Mouse (Mus musculus): ENCODE measurements around the gene Ncbp1.

Gene Ncbp1

GRCm38 (mm10) chr4:46138287-46139222, at the start of gene Ncbp1, which contains the start of gene Tstd2:
Gene Ncbp1, plus strand, starts transcription at chr4:46138613.
Gene Tstd2, minus strand, starts transcription at chr4:46138694.
- peak; percentile 94 for DNase-seq (ENCODE audit: low spot score)

GRCm38 (mm10) chr4:46089524-46090125, 48.8 kb upstream of the Ncbp1 start:
- DNase-seq (ENCODE audit: low spot score), result no peak

GRCm38 (mm10) chr4:46092429-46093076, 45.9 kb upstream of the Ncbp1 start:
- DNase-seq (ENCODE audit: low spot score), result no peak

- no peak for DNase-seq (ENCODE audit: low spot score)
These were observed 43.2 kb upstream of the Ncbp1 start for GRCm38 (mm10) chr4:46094916-46095825.

- DNase-seq (ENCODE audit: low spot score), result no peak
These were observed 42.6 kb upstream of the Ncbp1 start for GRCm38 (mm10) chr4:46095826-46096159.

- DNase-seq (ENCODE audit: low spot score), result no peak
These were observed 41.9 kb upstream of the Ncbp1 start for GRCm38 (mm10) chr4:46096546-46096945.

GRCm38 (mm10) chr4:46097591-46097990, 40.8 kb upstream of the Ncbp1 start:
- DNase-seq (ENCODE audit: low spot score), result no peak

GRCm38 (mm10) chr4:46099132-46099531, 39.3 kb upstream of the Ncbp1 start:
- no peak for DNase-seq (ENCODE audit: low spot score)

GRCm38 (mm10) chr4:46100539-46100938, 37.9 kb upstream of the Ncbp1 start:
- no peak for DNase-seq (ENCODE audit: low spot score)

- peak; percentile 36 for DNase-seq (ENCODE audit: low spot score)
These were observed 37.2 kb upstream of the Ncbp1 start for GRCm38 (mm10) chr4:46101211-46101711.

GRCm38 (mm10) chr4:46102078-46102769, 36.2 kb upstream of the Ncbp1 start:
- DNase-seq (ENCODE audit: low spot score), result no peak

- no peak for DNase-seq (ENCODE audit: low spot score)
These were observed 28.3 kb upstream of the Ncbp1 start for GRCm38 (mm10) chr4:46110084-46110483.

GRCm38 (mm10) chr4:46111361-46111760, 27.1 kb upstream of the Ncbp1 start:
- no peak for DNase-seq (ENCODE audit: low spot score)

GRCm38 (mm10) chr4:46115308-46115707, 23.1 kb upstream of the Ncbp1 start:
- DNase-seq (ENCODE audit: low spot score), result no peak

GRCm38 (mm10) chr4:46116544-46117175, 21.8 kb upstream of the Ncbp1 start:
- no peak for DNase-seq (ENCODE audit: low spot score)

GRCm38 (mm10) chr4:46117536-46117935, 20.9 kb upstream of the Ncbp1 start:
- no peak for DNase-seq (ENCODE audit: low spot score)

- no peak for DNase-seq (ENCODE audit: low spot score)
These were observed 18.8 kb upstream of the Ncbp1 start for GRCm38 (mm10) chr4:46119514-46120094.

- no peak for DNase-seq (ENCODE audit: low spot score)
These were observed 17.6 kb upstream of the Ncbp1 start for GRCm38 (mm10) chr4:46120767-46121166.

GRCm38 (mm10) chr4:46123358-46123757, 15.1 kb upstream of the Ncbp1 start:
- DNase-seq (ENCODE audit: low spot score), result no peak

- peak; percentile 83 for DNase-seq (ENCODE audit: low spot score)
These were observed 11.9 kb upstream of the Ncbp1 start for GRCm38 (mm10) chr4:46126541-46126940.

Data from embryo, embryonic 10.5 days (tissue).